Mouse (Mus musculus): ENCODE results near the gene Erap1. TPM values are rescaled to one million over a fixed set of nuclear protein-coding genes. Genes with fewer than 3 reads are reported as not detected.
A peak's percentile ranks its signal among the peaks of the same experiment; 100 is the strongest.
"Not testable (repeated sequence)": the region's sequence is repeated elsewhere in the genome, so short reads cannot be mapped to it uniquely, and the experiment has no call there.

Gene Erap1
- 10 to 100 TPM in 1 of 2 experiments, 1 to 10 TPM in 1; 9.5 to 12.9 TPM for total RNA-seq (2021)

DNA sequence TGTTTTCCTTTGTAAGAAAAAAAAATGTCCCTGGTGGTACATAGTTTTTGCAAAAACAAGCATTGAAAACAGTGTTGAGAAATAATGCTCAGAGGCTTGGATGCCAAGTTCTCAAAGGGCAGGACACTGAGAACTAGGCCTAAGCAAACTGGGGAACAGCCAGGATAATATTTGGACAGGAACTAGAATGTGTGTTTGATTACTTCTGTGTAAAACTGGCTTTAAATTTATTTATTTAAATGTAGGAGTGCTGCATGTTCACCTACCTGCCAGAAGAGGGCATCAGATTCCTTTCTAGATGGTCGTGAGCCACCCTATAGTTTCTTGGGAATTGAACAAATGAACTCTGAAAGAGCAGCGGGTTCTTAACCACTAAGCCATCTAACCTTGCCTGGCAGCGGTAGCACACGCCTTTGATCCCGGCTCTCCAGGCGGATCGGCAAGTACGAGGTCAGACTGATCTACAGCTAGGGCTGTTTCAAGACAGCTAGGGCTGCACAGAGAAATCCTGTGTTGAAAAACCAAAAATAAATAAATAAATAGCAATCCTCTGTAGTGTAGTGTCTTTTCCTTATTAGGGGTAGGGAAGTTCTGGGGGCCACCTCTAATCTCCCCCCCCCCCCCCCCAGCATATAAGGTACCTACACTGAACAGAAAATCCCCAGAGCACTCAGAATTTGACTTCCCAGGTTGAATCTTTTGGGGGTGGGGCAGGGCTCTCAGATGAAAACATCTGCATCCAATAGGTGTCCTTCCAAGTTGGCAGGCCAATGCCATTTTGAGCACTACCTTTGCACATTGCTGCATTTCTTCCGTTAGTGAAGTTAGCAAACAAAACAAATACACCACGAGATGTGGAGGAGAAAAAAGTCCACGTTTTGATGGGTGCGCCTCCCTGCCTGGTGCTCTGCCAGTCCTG lies at the start of gene Erap1:
Gene Erap1 (plus strand): TSS at position 776 of the 919 bp plus-strand sequence.
- peak; percentile 34 to 65 for DNase-seq (ENCODE audit: low spot score in 2 of 2)

DNA sequence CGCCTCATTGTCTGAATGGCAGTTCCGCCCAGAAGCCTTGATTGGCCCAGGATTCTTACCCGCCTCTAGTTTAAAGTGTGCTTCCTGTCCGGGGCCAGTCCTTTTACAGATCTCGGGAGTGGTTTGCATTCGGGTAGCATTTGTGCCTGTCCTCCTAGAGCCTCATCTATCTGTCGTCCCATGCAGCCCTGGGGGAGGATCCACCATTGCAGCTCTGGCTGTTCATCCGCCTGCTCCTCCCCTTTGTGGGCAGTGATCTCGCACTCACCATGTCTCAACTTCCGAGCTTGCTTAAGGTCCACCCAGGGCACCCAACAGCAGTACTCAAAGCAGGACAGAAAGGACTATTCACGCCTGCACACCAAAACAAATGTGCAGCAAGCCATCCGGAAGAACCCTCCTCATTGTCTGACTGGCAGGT lies 48.0 kb upstream of the Erap1 start:
- peak in 1 of 2 experiments; percentile 11 for DNase-seq (ENCODE audit: low spot score in 2 of 2)
- intact Hi-C loops (cut with DNase I) = not testable (repeated sequence)

More for the DNA sequence above, at the start of gene Erap1:
- intact Hi-C loops (cut with DNase I) = loop anchor here (1.0 to 5.0 kb wide), 2 partner anchors 215 to 563 kb away; no protein-coding TSS in a partner anchor

DNA sequence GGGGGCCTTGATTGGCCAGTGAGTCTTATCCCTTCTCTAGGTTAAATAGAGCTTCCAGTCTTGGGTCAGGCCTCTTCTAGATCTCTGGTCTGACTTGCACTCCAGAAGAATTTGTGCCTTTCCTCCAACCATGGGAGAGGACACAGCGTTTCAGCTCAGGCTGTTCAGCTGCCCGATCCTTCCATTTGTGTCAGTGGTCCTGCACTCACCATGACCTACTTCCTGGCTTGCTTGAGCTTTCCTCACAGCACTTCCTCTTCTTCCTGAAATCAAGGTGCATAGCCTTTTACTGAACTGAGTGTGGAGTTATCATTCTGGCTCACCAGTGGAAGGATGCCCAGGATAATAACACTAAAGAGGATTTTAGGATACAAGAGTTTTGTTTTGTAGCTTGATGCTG lies 47.5 kb upstream of the Erap1 start:
- DNase-seq (ENCODE audit: low spot score in 2 of 2); intact Hi-C loops (cut with DNase I): not testable (repeated sequence)

DNA sequence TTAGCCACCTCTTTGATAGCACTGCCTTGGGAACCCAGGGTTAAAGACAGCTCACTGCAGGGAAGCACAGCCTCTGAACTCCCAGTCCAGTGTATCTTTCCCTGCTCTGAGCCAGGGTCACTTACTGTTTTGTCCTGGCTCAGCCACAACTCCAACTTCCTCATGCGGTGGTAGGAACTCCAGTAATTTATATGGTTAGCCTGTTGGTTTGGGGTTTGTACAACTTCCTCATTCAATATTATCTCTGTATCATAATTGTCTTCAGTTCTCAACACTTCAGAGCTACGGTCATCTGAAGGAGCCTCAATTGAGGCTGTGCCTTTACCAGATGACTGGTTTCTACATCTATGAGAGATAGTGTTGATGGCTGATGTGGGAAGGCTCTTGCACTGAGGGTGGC lies 42.3 kb upstream of the Erap1 start:
- intact Hi-C loops (cut with DNase I); DNase-seq (ENCODE audit: low spot score in 2 of 2): not testable (repeated sequence)

DNA sequence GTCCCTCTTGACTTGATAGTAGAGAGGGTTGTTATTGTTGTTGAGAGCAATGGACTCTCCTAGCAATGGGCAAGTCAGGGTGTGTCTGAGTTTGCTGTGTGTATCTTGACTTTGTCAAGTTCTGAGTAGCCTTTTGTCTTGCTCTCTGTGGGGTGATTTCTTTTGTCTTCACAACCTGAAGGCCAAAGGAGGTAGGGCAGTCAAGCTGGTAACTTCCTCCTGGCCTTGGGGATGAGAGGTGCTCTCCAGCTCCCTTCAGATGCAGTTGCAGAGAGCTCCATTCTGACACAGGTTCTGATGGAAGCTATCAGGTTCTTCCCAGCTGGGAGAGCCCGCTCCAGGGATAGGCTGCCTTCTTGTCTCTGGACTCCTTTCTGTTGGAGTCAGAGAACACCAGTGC lies 37.6 kb upstream of the Erap1 start:
- intact Hi-C loops (cut with DNase I); DNase-seq (ENCODE audit: low spot score in 2 of 2): not testable (repeated sequence)

DNA sequence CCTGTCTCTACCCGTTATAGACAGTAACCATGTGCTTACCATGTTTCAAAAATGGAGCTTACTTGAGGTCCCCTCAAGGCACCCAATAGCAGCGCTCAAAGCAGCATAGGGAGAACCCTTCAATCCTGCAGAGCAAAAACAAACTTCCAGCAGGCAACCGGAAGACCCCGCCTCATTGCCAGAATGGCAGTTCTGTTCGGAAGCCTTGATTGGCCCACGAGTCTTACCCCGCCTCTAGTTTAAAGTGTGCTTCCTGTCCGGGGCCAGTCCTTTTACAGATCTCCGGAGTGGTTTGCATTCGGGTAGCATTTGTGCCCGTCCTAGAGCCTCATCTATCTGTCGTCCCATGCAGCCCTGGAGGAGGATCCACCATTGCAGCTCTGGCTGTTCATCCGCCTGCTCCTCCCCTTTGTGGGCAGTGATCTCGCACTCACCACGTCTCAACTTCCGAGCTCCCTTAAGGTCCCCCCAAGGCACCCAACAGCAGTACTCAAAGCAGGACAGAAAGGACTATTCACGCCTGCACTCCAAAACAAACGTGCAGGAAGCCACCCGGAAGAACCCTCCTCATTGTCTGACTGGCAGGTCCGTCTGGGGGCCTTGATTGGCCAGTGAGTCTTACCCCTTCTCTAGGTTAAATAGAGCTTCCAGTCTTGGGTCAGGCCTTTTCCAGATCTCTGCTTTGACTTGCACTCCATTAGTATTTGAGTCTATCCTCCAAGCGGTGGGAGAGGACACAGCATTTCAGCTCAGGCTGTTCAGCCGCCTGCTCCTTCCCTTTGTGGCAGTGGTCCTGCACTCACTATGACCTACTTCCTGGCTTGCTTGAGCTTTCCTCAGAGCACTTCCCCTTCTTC lies 22.0 kb upstream of the Erap1 start:
- peak; percentile 75 to 92 for DNase-seq (ENCODE audit: low spot score in 2 of 2)
- intact Hi-C loops (cut with DNase I) = loop anchor here (10.0 kb wide), 1 partner anchor 53 kb away; no protein-coding TSS in a partner anchor

DNA sequence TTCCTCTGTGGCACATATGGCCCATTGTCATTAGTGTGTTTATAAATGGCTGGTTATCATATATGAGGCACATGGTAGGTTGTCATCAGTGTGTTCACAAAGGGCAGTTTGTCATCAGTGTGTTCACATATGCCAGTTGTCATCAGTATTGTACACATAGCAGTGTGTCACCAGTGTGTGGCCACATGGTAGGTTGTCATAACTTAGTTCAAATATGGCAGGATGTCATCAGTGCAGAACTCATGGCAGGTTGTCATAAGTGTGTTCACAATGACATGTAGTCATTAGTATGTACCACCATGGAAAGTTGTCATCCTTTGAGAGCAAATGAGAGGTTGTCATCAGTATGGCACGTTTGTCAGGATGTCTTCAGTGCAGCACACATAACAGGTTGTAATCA lies 7.0 kb upstream of the Erap1 start:
- intact Hi-C loops (cut with DNase I) = no loop called here
- DNase-seq (ENCODE audit: low spot score in 2 of 2) = no peak

DNA sequence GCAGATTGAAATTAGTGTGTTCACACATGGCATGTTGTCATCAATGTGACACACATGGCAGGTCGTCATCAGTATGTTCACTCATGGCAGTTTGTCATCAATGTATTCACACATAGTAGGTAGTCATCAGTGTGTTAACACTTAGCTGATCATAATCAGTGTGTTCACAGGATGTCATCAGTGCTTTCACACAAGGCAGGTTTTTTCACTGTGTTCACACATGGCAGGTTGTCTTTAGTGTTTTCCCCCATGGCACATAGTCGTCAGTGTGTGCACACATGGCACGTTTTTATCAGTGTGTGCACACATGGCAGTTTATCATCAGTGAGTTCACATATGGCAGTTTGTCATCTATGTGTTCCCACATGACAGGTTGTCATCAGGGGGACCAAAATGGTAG lies 6.5 kb upstream of the Erap1 start:
- no peak for DNase-seq (ENCODE audit: low spot score in 2 of 2)
- intact Hi-C loops (cut with DNase I) = no loop called here

DNA sequence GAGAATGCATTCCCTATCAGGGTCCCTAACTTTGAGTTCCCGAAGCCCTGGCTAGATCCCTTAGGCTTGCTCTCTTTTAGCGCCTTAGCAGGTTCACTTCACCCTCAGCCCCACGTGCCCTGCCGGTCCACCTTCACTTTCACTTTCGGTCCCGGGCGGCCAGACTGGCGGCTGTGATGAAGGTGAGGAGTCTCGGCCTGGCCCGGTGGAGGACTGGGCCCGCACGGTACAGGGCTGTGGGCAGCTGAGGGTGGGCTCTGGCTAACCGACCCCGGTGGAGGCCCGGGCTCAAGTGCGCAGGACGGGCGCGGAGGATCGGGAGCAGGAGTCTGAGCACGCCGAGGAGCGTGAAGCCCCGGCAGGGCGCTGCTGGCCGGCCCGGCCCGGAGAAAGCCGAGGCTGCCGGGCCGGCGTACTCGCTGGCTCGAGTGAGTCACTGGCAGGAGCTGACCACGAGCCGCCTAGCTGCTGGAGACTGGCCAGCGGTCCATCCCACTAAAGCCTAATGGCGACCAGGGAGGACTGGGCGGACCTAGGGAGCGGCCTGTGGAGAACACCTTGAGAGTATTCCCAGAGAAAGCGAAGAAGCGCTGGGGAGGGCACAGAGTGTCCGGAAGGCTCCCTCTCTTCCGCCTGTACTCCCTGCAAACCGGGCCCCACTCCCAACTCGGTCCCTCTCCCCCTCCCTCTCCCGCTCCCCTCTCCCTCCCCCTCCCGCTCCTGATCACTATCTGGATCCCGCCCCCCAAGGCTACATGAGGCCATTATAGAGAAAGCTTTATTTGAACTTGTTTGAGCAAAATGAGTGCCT lies 549 bp downstream of the Erap1 start:
- DNase-seq (ENCODE audit: low spot score in 2 of 2) = peak; percentile 60 to 63
- intact Hi-C loops (cut with DNase I) = loop anchor here (1.0 to 10.0 kb wide), 3 partner anchors 214 to 1385 kb away; no protein-coding TSS in a partner anchor

DNA sequence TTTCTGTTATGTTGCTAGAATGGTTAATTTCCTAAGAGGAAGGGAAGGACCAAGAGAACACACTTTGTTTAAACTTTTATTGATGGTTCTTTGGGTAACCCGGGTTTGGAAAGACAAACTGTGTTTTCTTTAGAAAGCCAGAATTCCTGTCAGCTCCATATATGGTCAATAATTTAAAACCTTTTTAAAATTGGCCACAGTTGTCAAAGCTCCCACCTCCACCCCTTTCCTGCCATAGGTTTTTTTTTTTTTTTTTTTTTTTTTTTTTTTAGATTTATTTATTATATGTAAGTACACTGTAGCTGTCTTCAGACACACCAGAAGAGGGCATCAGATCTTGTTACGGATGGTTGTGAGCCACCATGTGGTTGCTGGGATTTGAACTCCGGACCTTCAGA lies 1.2 kb downstream of the Erap1 start:
- DNase-seq (ENCODE audit: low spot score in 2 of 2) = not testable (repeated sequence)
- intact Hi-C loops (cut with DNase I) = loop anchor here (10.0 kb wide), 1 partner anchor 1384 kb away; no protein-coding TSS in a partner anchor

DNA sequence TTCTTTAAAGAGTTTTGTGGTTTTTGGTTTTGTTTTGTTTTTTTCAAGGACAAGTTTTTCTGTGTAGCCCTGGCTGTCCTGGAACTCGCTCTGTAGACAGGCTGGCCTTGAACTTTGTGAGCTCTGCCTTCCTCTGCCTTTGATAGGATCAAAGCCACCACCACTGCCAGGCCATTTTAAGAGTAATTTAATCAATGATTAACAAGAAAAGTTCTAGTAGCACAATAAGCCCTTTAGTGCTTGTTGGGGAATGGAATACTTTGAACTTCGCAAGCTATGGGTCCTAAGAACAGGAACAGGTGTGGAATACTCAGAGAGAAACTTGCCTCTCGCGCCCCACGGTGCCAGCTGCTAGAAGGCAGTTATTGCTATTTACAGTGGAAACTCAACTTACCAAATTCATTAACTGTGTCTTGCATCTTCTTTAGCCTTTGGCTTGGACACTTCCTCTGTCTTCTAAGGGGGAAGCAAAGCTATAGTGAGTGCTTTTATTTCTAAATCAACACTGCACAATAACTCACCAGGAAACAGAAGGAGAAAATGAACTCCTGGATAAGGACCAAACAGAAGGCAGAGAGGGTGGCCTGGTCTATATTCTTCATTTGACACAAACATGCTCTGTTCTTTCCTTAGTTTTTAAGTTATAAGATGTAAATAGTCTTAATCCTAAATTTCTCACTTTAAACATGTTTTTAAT lies 56.3 kb downstream of the Erap1 start:
- intact Hi-C loops (cut with DNase I) = no loop called here
- no peak for DNase-seq (ENCODE audit: low spot score in 2 of 2)

DNA sequence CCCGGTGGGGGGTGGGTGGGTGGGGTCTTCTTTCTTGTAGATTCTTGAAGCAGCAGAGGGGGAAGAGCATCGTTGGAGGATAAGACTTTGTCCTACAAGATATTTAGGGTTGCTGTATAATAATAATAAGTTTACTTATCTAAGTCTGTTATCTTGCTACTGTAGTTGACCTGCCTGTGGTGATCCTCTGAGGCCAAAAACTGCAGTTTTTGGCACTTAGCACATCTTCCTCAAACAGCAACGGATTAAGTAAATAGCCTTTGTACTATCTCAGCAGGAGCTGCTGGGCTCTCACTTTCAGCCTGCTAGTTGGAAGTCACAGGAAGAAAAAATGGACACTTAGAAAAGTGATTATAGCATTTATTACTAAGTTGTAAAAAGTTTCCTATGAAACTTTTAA lies 56.9 kb downstream of the Erap1 start:
- DNase-seq (ENCODE audit: low spot score in 2 of 2) = no peak
- intact Hi-C loops (cut with DNase I) = no loop called here

DNA sequence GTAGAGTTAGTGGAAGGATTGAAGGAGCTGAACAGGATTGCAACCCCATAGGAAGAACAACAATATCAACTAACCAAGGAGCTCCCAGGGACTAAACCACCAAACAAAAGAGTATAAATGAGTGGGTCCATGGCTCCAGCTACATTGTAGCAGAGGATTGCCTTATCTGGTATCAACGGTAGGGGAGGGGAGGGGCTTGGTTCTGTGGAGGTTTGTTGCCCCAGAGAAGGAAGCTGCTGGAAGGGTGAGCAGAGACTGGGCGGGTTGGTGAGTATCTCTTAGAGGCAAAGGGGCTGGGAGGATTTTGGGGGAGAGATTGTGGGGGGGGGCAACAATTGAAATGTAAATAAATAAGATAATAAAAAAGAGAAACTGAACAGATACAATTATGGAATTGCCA lies 79.6 kb downstream of the Erap1 start:
- intact Hi-C loops (cut with DNase I) = no loop called here
- no peak for DNase-seq (ENCODE audit: low spot score in 2 of 2)

DNA sequence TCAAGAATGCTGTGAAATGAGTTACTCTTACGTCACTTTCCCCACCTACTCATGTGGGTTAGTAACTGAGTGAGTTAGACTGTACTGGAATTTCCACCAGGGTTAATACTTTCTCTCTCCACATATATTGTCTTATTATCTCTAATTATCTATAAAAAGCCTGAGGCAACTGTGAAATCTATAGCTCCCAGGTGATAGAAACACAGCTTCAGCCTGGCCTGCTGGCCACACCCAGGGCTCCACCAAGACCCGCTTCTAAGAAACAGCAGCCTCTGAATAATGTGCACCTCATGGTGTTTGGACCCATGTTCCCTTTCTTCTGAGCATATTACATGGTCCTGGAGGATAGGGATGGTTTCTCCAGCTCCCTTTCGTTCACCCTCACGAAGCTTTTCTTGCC lies 94.4 kb downstream of the Erap1 start:
- no peak for DNase-seq (ENCODE audit: low spot score in 2 of 2)
- intact Hi-C loops (cut with DNase I) = no loop called here

DNA sequence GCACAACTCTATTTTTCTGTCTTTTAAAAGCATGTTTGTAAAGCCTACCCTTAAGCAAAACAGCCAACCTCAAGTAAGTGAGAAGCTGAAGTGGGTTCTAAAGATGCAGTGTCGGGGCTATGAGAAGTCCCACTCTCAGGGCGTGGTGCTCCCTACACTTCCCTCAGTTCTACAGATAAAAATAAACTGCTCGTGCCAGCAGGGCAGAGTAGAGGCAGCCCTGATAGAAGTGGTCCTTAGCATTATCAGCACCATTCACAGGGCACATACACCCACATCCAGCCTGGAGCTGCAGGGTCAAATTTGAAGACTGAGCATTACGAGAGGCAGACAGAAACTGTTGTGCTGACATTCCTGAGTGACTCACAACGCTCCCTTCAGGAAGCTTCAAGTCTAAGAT lies 96.5 kb downstream of the Erap1 start:
- intact Hi-C loops (cut with DNase I) = no loop called here
- DNase-seq (ENCODE audit: low spot score in 2 of 2) = no peak

DNA sequence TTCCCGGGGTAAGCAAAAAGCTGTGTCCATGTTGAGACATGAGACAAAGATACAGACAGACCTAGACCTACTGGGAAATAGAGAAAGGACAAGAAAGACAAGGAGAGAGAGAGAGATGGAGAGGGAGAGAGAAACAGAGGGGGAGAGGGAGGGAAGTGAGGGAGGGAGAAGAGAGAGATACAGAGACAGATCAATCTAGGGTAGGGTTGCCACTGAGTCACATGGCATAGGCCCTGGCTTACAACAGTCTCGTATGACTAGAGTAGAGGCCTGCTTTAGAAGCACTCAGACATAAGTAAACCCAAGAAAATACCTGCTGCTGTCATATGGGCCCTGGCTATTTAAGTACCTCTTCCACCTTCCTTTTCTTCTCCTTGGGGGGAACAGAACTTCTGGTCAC lies 97.0 kb downstream of the Erap1 start:
- DNase-seq (ENCODE audit: low spot score in 2 of 2) = no peak
- intact Hi-C loops (cut with DNase I) = no loop called here

All from left cerebral cortex, postnatal 25 days (tissue).